Mouse (Mus musculus) brain, embryonic 14.5 days (tissue): ENCODE measurements around the gene Rtn4rl1. TPM values are rescaled to one million over a fixed set of nuclear protein-coding genes. Genes with fewer than 3 reads are reported as not detected.
"Not testable (repeated sequence)": the region's sequence is repeated elsewhere in the genome, so short reads cannot be mapped to it uniquely, and the experiment has no call there.

Experiments
- DNase-seq: peaks from one replicate; pipeline ENCODE4 v3.0.0-alpha.2; 2011; ENCODE audit warnings: low read depth
- CTCF ChIP-seq: fragments of 200-500 bp; IDR thresholded peaks from 2 replicates; pipeline ENCODE4 v1.5.1; 2012; ENCODE audit warnings: inconsistent platforms, mild to moderate bottlenecking, moderate library complexity, borderline replicate concordance; ENCODE audit not compliant: insufficient read depth, insufficient read length; ENCODE audit errors: extremely low read depth
- POLR2A ChIP-seq: fragments of 200-500 bp; IDR thresholded peaks from 2 replicates; pipeline ENCODE4 v1.6.1; 2012; ENCODE audit warnings: mild to moderate bottlenecking, inconsistent platforms, borderline replicate concordance; ENCODE audit not compliant: poor library complexity, insufficient read depth, insufficient read length, severe bottlenecking; ENCODE audit errors: extremely low read depth
- polyA plus RNA-seq: library from polyadenylated mRNA; depleted of rRNA; stranded (reverse); fragments of >200 nt; gene quantifications from 2 replicates; pipeline ENCODE4 v1.2.3, GENCODE M21; 2012

Gene Rtn4rl1
- polyA plus RNA-seq, 1 experiment = 12.1 TPM

- TF ChIP-seq CTCF (no peak), POLR2A (no peak)
These were observed 98.7 kb downstream of the Rtn4rl1 start for GRCm38 (mm10) chr11:75292281-75292680.

GRCm38 (mm10) chr11:75293852-75294361, 100.3 kb downstream of the Rtn4rl1 start:
- TF ChIP-seq CTCF (no peak), POLR2A (no peak)
- DNase-seq = peak; percentile 79

More at GRCm38 (mm10) chr11:75292281-75292680, 98.7 kb downstream of the Rtn4rl1 start:
- DNase-seq = no peak

- no peak for DNase-seq
- TF ChIP-seq CTCF (no peak), POLR2A (no peak)
These were observed 101.3 kb downstream of the Rtn4rl1 start for GRCm38 (mm10) chr11:75294862-75295261.

- DNase-seq = not testable (repeated sequence)
These were observed 102.0 kb downstream of the Rtn4rl1 start for GRCm38 (mm10) chr11:75295534-75295933.

- TF ChIP-seq POLR2A (no peak), CTCF (no peak)
- DNase-seq = no peak
These were observed 102.9 kb downstream of the Rtn4rl1 start for GRCm38 (mm10) chr11:75296406-75297005.

GRCm38 (mm10) chr11:75297631-75298030, 104.0 kb downstream of the Rtn4rl1 start:
- DNase-seq = no peak
- TF ChIP-seq POLR2A (no peak), CTCF (no peak)

GRCm38 (mm10) chr11:75298491-75298890, 104.9 kb downstream of the Rtn4rl1 start:
- TF ChIP-seq POLR2A (no peak), CTCF (no peak)
- no peak for DNase-seq

- TF ChIP-seq POLR2A (no peak), CTCF (no peak)
- DNase-seq = peak; percentile 66
These were observed 106.2 kb downstream of the Rtn4rl1 start for GRCm38 (mm10) chr11:75299786-75300185.

GRCm38 (mm10) chr11:75300954-75301353, 107.4 kb downstream of the Rtn4rl1 start:
- no peak for TF ChIP-seq POLR2A
- no peak for TF ChIP-seq CTCF
- no peak for DNase-seq

- DNase-seq = no peak
- no peak for TF ChIP-seq POLR2A
- TF ChIP-seq CTCF = no peak
These were observed 111.2 kb downstream of the Rtn4rl1 start for GRCm38 (mm10) chr11:75304797-75305196.

- TF ChIP-seq CTCF (no peak), POLR2A (no peak)
- peak; percentile 40 for DNase-seq
These were observed 115.1 kb downstream of the Rtn4rl1 start for GRCm38 (mm10) chr11:75308650-75309049.

- TF ChIP-seq POLR2A (no peak), CTCF (no peak)
- no peak for DNase-seq
These were observed 117.2 kb downstream of the Rtn4rl1 start for GRCm38 (mm10) chr11:75310813-75311212.
